Mouse (Mus musculus): ENCODE measurements around the gene Il10. TPM values are rescaled to one million over a fixed set of nuclear protein-coding genes. Genes with fewer than 3 reads are reported as not detected.

Il10 gene
- total and polyA plus RNA-seq, 3 experiments = 236 to 903 (median 389) TPM

Other genes starting within 250 kb of the Il10 start
- gene Fcamr, start 218.9 kb upstream of the Il10 start, total RNA-seq (2012; rRNA removed) = 0.08 and 0.17 TPM in 2 replicates
- not detected in 2 replicates for gene Fcamr, start 218.9 kb upstream of the Il10 start, total RNA-seq (2014; rRNA removed)
- gene Fcamr, start 218.9 kb upstream of the Il10 start, polyA plus RNA-seq (2012; ENCODE audit: insufficient read length, low read depth) = 0.74 and 1.7 TPM in 2 replicates
- gene Pigr, start 193.2 kb upstream of the Il10 start, total RNA-seq (2012; rRNA removed) = 0.04 TPM in 1 of 2 replicates, not detected in the other
- not detected in 2 replicates for gene Pigr, start 193.2 kb upstream of the Il10 start, total RNA-seq (2014; rRNA removed)
- gene Pigr, start 193.2 kb upstream of the Il10 start, polyA plus RNA-seq (2012; ENCODE audit: insufficient read length, low read depth) = 0.19 and 0.21 TPM in 2 replicates
- gene Fcmr, start 154.2 kb upstream of the Il10 start, total RNA-seq (2012; rRNA removed) = 0.21 and 0.46 TPM in 2 replicates
- gene Fcmr, start 154.2 kb upstream of the Il10 start, total RNA-seq (2014; rRNA removed) = 0.39 and 0.56 TPM in 2 replicates
- gene Fcmr, start 154.2 kb upstream of the Il10 start, polyA plus RNA-seq (2012; ENCODE audit: insufficient read length, low read depth) = 0.76 and 0.96 TPM in 2 replicates
- not detected in 2 replicates for gene Il24, start 132.4 kb upstream of the Il10 start, total RNA-seq (2012; rRNA removed)
- not detected in 2 replicates for gene Il24, start 132.4 kb upstream of the Il10 start, total RNA-seq (2014; rRNA removed)
- gene Il24, start 132.4 kb upstream of the Il10 start, polyA plus RNA-seq (2012; ENCODE audit: insufficient read length, low read depth) = not detected in 2 replicates
- gene Il20, start 108.4 kb upstream of the Il10 start, total RNA-seq (2012; rRNA removed) = not detected in 2 replicates
- not detected in 2 replicates for gene Il20, start 108.4 kb upstream of the Il10 start, total RNA-seq (2014; rRNA removed)
- gene Il20, start 108.4 kb upstream of the Il10 start, polyA plus RNA-seq (2012; ENCODE audit: insufficient read length, low read depth) = not detected in 2 replicates
- gene Il19, start 79.7 kb upstream of the Il10 start, total RNA-seq (2012; rRNA removed) = 0.21 TPM in 1 of 2 replicates, not detected in the other
- gene Il19, start 79.7 kb upstream of the Il10 start, total RNA-seq (2014; rRNA removed) = 0.38 and 0.39 TPM in 2 replicates
- not detected in 2 replicates for gene Il19, start 79.7 kb upstream of the Il10 start, polyA plus RNA-seq (2012; ENCODE audit: insufficient read length, low read depth)
- 54.2 and 55.0 TPM in 2 replicates for gene Mapkapk2, start 78.0 kb downstream of the Il10 start, total RNA-seq (2012; rRNA removed)
- 58.6 and 62.9 TPM in 2 replicates for gene Mapkapk2, start 78.0 kb downstream of the Il10 start, total RNA-seq (2014; rRNA removed)
- gene Mapkapk2, start 78.0 kb downstream of the Il10 start, polyA plus RNA-seq (2012; ENCODE audit: insufficient read length, low read depth) = 63.5 and 68.6 TPM in 2 replicates
- 6.4 and 6.7 TPM in 2 replicates for gene Dyrk3, start 118.5 kb downstream of the Il10 start, total RNA-seq (2012; rRNA removed)
- gene Dyrk3, start 118.5 kb downstream of the Il10 start, total RNA-seq (2014; rRNA removed) = 9.8 and 10.1 TPM in 2 replicates
- 8.2 and 8.3 TPM in 2 replicates for gene Dyrk3, start 118.5 kb downstream of the Il10 start, polyA plus RNA-seq (2012; ENCODE audit: insufficient read length, low read depth)
- 48.8 and 53.0 TPM in 2 replicates for gene Eif2d, start 133.3 kb downstream of the Il10 start, total RNA-seq (2012; rRNA removed)
- gene Eif2d, start 133.3 kb downstream of the Il10 start, total RNA-seq (2014; rRNA removed) = 41.0 and 46.9 TPM in 2 replicates
- 57.2 and 64.3 TPM in 2 replicates for gene Eif2d, start 133.3 kb downstream of the Il10 start, polyA plus RNA-seq (2012; ENCODE audit: insufficient read length, low read depth)
- gene Rassf5, start 225.4 kb downstream of the Il10 start, total RNA-seq (2012; rRNA removed) = 11.2 and 11.5 TPM in 2 replicates
- gene Rassf5, start 225.4 kb downstream of the Il10 start, total RNA-seq (2014; rRNA removed) = 16.3 and 18.4 TPM in 2 replicates
- gene Rassf5, start 225.4 kb downstream of the Il10 start, polyA plus RNA-seq (2012; ENCODE audit: insufficient read length, low read depth) = 29.7 and 32.1 TPM in 2 replicates